Mouse (Mus musculus) kidney, adult 2 months (tissue): ENCODE results near the gene Intu.

Experiments used
- CTCF ChIP-seq: fragments of 200-500 bp; conservative IDR thresholded peaks from 2 replicates; pipeline ENCODE4 v1.5.1; 2011; ENCODE audit warnings: low read depth, mild to moderate bottlenecking, control low read depth, low read length, moderate library complexity, mixed read lengths; ENCODE audit not compliant: insufficient read depth, insufficient read length
- POLR2A ChIP-seq: fragments of 200-500 bp; IDR thresholded peaks from one replicate; pipeline ENCODE4 v1.6.1; 2011; ENCODE audit warnings: low read depth, low read length, control low read depth

- no peak for TF ChIP-seq CTCF
- no peak for TF ChIP-seq POLR2A
Measured at GRCm38 (mm10) chr3:40708655-40709054, 177.6 kb downstream of the Intu start, which contains the start of gene Slc25a31.
